Mouse (Mus musculus) macrophage (primary cell): ENCODE measurements around the gene Slc25a19. TPM values are rescaled to one million over a fixed set of nuclear protein-coding genes. Genes with fewer than 3 reads are reported as not detected.

Experiments used
- H3K27ac ChIP-seq: fragments of 350-480 bp; formaldehyde crosslinking; 2 replicates; pipeline ENCODE4 v1.9.0; 2021
- H3K36me3 ChIP-seq: fragments of 350-480 bp; formaldehyde crosslinking; 2 replicates; pipeline ENCODE4 v1.9.0; 2021; ENCODE audit errors: inconsistent target
- H3K4me3 ChIP-seq: fragments of 350-480 bp; formaldehyde crosslinking; 2 replicates; pipeline ENCODE4 v1.9.0; 2021; ENCODE audit errors: inconsistent target
- H3K79me2 ChIP-seq: fragments of 350-480 bp; formaldehyde crosslinking; 2 replicates; pipeline ENCODE4 v1.9.0; 2021; ENCODE audit errors: inconsistent target
- WGBS: methylation state at CpG from one replicate; pipeline ENCODE4 v1.1.7; 2026; ENCODE audit warnings: inconsistent platforms; ENCODE audit not compliant: missing documents; 5-methylcytosine and 5-hydroxymethylcytosine counted together
- polyA plus RNA-seq: library from polyadenylated mRNA; stranded (reverse); fragments of 250-400 nt; gene quantifications from 3 replicates; pipeline ENCODE4 v1.2.4, GENCODE M21; 2018; ENCODE audit warnings: inconsistent platforms
- total RNA-seq, 78 experiments: library from RNA; depleted of rRNA; stranded (reverse); fragments of 250-400 nt; gene quantifications; 1 replicate in 9 of 78; 2 replicates in 24 of 78; 3 replicates in 43 of 78; 4 replicates in 2 of 78; pipeline ENCODE4 v1.2.4; 2018; ENCODE audit warnings: inconsistent platforms in 56 of 78

Slc25a19 gene
- total RNA-seq (2018; cell fraction: chromatin; rRNA removed), result 10 to 100 TPM; 11.5 to 92.4 (median 48.7) TPM
- 10 to 100 TPM in 25 of 26 experiments, 1 to 10 TPM in 1; 8.4 to 30.4 (median 22.0) TPM for total RNA-seq (2018; cell fraction: cytosol; rRNA removed)
- total RNA-seq (2018; cell fraction: nucleus; rRNA removed), result 10 to 100 TPM; 15.6 to 83.5 (median 39.5) TPM
- polyA plus RNA-seq, result 14.9 to 26.4 TPM (median 17.0 TPM) in 3 replicates

DNA sequence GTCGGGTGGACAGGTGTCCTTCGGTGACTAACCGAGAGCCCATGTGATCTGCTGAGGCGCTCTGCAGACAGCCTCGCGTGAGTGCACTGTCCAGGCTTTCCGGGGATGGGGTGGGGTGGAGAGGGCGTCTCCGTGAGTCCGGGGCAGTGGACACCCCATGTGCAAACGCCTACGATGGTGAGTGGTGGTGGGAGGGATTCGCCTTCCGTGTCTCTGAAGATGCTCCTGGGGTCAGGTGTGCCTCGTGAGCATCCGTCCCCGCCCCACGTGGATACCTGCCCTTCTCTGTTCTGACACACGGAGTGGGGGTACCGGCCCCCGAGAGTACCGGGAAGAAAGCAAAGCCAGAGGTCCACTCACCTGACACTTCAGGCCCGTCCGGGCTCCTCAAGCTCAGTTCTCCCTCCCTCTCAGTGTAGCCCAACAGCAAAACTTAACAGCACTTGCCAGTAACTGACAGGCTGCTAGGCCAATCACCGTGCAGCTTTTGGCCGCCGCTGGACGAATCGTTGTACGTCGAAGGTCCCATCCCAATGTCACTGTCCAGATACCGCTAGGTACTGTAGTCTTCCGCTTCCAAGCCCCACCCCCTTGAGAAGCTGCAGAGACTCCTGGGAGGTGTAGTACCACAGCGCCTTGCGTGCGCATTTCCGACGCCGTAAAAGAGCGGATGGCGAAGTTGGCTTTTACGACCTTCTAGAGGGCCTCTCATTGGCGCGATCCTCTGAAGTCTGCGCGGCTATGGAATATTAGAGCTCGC lies at the start of gene Slc25a19:
Gene Slc25a19 (minus strand): TSS at position 591 of the 760 bp plus-strand sequence.
- Histone ChIP-seq H3K4me3 (peak within 1 kb of the TSS; percentile 97), H3K36me3 (peaks cover 13% of the 10 kb centered on the region), H3K79me2 (peaks cover 44% of the 10 kb centered on the region), H3K27ac (peak within 1 kb of the TSS; percentile 54)
- under 1% methylated on average over 39 of the region's 47 CpGs for WGBS

DNA sequence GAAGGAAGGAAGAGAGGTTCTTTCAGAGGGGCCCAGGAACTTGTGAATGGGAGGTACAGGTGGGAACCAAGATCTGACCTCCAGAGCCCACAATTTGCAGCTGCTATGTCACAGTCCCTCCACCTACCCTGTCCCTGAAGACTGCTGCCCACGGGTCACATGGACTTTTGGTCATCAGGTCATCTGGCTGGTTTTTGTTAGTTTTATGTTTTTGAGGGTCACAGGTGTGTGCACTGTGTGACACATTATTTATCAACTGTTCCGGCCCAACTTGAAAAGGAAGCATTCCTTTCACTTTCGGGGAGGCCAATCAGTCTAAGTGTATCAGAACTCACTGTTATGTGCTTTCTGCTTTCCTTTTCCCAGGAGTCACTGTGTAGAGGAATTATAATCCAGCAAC lies 49.4 kb upstream of the Slc25a19 start:
- Histone ChIP-seq H3K27ac (no peak overlapping the region), H3K4me3 (no peak overlapping the region), H3K79me2 (peaks cover 100% of the 10 kb centered on the region), H3K36me3 (peaks cover 39% of the 10 kb centered on the region)
- 85% methylated on average over 3 of the region's 3 CpGs for WGBS

DNA sequence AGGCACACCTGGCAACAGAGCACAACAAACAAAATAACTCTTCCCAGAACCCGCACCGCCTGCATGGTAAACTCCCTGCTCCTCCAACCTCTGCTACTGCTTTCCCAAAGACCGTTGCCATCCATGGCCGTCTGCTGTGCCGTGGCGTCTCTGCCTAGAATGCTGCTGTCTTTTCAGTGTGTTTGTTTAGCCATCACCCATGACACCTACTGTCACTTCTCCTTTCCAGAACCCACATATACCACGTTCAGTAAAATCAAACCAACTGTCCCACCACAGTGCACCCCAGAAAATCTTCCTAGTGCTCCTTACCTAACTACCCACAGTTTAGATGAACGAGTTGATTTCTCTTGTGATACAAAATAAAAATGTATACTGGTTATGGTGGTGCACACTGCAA lies 48.6 kb upstream of the Slc25a19 start:
- peaks cover 100% of the 10 kb centered on the region for H3K79me2 ChIP-seq
- peaks cover 31% of the 10 kb centered on the region; the same call in 1 of the 2 replicates for H3K36me3 ChIP-seq
- H3K27ac ChIP-seq, result no peak overlapping the region
- H3K4me3 ChIP-seq, result no peak overlapping the region
- WGBS, result 41% methylated on average over 8 of the region's 8 CpGs

DNA sequence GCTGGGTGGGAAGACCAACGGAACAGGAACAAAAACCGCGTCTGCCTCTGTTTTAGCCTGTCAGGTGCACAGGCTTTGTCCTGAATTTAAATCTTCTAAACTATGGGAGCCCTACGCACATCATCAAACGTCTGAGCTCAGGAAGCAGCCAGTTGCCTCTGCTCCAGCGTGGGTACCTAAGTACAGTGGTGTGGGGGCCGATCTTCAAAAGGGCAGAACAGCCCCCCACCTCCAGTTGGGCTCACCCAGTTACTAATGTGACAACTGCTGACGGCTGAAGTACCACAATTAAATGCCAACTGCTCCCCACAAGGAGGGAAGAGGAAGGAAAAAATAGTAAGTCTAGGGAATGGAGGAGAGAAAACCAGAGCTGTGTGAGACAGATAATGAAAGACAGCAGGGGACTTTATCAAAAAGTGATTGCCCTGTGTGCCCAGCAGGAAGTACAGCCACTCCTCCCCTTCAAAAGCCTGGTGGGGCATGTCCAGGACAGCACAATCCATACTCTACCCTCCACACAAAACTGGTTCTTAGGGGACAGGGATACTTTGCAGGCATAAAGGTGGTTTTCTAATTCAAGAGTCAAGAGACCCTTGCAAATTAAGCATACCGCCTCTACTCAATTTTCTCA lies 46.3 kb upstream of the Slc25a19 start:
- 38% methylated on average over 9 of the region's 9 CpGs for WGBS
- Histone ChIP-seq H3K4me3 (no peak overlapping the region), H3K79me2 (peaks cover 100% of the 10 kb centered on the region), H3K27ac (0 out of 2 replicates have a peak overlapping the region, but pooled peaks have one; percentile 3), H3K36me3 (peaks cover 25% of the 10 kb centered on the region; the same call in 1 of the 2 replicates)

DNA sequence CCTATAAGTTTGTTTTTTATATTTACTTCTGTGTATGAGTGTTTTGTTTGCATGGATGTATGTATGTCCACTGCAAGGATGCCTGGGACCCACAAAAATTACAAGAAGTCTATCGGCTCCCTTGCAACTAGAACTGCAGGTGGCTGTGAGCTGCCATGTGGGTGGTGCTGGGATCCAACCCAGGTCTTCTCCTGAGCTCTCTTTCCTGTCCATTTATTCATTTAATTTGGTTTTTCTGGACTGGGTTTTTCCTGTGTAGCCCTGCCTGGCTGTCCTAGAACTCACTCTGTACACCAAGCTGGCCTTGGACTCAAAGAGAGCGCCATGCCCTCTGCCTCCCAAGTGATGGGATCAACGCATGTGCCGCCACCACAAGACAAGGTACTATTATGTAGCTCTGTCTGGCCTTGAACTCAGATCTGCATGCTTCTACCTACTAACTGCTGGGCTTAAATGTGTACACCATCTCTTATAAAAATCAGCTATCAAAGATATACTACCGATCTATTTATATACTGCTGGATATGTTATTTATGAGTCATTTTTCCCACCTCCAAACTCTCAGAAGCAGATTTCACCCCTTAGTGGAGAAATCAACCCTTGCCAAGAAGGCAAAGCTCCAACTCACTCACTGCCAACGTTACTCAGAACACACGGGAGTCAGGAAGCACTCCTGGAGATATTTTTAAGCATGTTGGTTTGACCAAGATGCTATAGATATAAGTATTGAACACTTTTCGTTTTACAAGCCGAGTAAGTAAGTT lies 45.6 kb upstream of the Slc25a19 start:
- H3K4me3 ChIP-seq, result no peak overlapping the region
- 0 out of 2 replicates have a peak overlapping the region, but pooled peaks have one; percentile 3 for H3K27ac ChIP-seq
- 59% methylated on average over 9 of the region's 9 CpGs for WGBS
- peaks cover 100% of the 10 kb centered on the region for H3K79me2 ChIP-seq
- peaks cover 23% of the 10 kb centered on the region; the same call in 1 of the 2 replicates for H3K36me3 ChIP-seq

DNA sequence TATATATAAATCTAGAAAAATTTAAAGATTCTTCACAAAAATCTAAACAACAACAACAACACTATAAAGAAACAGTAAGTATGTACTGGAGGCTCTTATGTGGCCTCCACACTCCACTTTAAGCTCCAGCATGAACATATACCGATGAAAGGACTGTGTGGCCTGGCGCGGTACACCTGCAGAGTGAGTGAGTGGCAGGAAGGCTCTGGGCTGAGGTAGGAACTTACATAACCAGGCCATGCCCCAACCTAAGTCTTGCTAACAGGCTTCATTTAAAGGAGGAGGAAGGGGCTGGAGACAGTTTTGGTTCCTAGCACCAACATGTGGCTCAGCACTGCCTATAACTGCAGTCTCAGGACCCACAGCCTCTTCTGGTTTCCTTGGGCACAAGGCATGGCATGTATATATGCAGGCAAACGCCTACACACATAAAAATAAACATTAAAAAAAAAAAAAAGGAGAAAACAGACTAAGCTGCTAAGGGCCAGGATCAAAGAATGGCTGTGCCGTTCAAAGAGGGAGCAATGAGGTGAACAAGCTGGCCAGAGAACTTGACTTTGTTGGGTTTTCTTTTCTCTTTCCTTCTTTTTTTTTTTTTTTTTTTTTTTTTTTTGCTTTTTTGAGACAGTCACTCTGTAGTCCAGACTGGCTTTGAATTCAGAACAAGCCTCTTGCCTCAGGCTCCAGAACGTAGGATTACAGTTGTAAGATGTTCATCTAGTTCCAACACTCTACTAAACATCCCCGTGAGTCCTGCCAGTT lies 44.3 kb upstream of the Slc25a19 start:
- H3K27ac ChIP-seq, result no peak overlapping the region
- H3K4me3 ChIP-seq, result no peak overlapping the region
- peaks cover 100% of the 10 kb centered on the region for H3K79me2 ChIP-seq
- WGBS, result 64% methylated on average over 7 of the region's 7 CpGs
- H3K36me3 ChIP-seq, result peaks cover 19% of the 10 kb centered on the region; the same call in 1 of the 2 replicates

DNA sequence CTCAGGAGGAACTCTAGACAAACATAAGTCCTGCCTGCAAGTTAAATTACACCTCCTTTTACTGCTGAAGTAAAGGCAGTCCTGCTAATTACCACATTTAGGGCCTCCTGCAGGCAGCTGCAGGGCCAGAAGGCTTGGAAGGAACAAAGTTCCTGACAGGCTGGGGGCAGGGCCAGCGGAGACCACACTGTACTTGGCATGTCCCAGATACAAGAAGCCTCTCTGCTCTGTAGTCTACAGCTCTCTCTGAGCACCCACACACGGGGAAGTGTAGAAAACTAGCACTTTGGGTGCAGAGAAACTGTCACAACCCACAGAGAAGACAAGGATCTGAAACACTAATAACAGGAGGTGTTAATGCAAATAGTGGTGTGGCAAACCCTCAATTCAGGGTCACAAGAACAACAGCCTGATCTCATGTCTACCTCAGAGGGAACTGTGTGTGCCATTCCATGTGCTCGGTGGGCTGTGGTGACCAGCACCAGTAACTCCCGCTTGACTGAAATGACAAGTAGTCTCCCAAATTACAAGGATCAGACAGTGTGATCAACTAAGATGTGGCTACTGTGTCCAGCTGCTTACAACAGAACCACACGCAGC lies 42.5 kb upstream of the Slc25a19 start:
- H3K4me3 ChIP-seq, result no peak overlapping the region
- WGBS, result 41% methylated on average over 5 of the region's 5 CpGs
- peaks cover 8% of the 10 kb centered on the region; the same call in 1 of the 2 replicates for H3K36me3 ChIP-seq
- H3K27ac ChIP-seq, result peak overlapping the region; percentile 13; the same call in 1 of the 2 replicates
- H3K79me2 ChIP-seq, result peaks cover 100% of the 10 kb centered on the region

DNA sequence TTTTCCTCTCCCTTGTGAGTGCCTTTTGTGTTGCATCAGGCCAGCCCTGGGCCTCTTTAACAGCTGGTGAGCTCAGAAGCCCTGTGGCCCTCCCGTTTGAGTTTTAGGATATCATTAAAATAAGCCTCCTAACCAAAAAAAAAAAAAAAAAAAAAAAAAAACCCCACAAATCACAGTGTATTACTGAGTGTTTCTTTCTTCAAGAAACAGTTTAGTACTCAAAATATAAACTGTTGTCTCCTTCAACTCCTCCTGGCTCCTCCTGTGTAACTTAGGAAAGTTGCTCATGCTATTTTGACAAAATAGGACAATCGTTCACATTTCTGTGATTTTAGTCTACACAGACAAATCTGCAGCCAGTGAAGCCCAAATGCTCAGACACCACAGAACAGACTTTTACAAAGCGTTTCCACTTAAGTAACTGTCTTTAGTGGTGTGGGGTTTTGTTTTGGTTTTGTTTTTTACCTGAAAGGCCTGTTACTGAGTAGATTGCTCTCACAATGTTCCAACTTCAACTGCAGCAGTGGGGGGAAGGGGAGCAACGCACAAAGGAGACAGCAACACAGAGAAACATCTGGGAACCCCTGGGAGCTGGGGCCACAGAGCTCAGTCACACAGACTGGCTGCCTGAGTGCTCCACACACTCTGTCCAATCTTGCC lies 35.7 kb upstream of the Slc25a19 start:
- H3K79me2 ChIP-seq, result peaks cover 100% of the 10 kb centered on the region
- 78% methylated on average over 3 of the region's 4 CpGs for WGBS
- H3K4me3 ChIP-seq, result no peak overlapping the region
- H3K36me3 ChIP-seq, result peaks cover 16% of the 10 kb centered on the region; the same call in 1 of the 2 replicates
- no peak overlapping the region for H3K27ac ChIP-seq

DNA sequence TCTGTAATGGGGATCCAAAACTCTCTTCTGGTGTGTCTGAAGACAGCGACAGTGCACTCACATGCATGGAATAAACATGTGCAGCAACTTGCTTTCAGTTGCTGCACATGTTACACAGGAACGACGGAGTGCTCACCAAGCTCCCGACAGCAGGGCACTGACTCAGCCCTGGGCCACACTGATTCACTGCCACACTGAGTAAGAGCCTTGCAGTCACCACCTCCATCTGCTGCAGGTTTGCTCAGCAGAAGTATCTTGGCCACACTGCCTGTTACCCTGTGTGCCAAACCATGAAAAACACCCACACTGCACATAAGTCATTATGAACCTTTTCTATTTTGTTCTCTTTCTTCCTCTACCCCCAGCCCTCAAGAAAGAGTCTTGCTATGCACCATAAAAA lies 32.3 kb upstream of the Slc25a19 start:
- WGBS, result 79% methylated on average over 4 of the region's 4 CpGs
- peaks cover 16% of the 10 kb centered on the region; the same call in 1 of the 2 replicates for H3K36me3 ChIP-seq
- no peak overlapping the region for H3K4me3 ChIP-seq

DNA sequence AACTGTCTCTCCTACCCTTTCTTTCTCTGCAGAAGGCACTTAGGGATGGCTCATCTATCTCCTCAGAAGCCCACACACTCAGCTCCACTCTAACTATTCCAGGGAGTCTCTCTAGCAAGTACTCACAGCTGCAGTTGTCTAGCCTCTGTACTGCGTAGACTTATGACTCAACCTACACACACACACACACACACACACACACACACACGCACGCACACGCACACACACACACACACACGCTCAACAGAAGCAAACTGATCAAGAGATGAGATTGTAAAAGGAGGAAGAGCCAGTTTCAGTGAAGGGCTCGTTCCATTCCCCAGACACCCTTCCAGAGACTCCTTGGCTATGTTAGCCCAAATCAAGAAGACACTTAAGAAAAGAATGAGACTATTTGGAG lies 30.4 kb upstream of the Slc25a19 start:
- H3K36me3 ChIP-seq, result peaks cover 23% of the 10 kb centered on the region; the same call in 1 of the 2 replicates
- no peak overlapping the region for H3K27ac ChIP-seq
- WGBS, result 61% methylated on average over 2 of the region's 6 CpGs
- H3K4me3 ChIP-seq, result no peak overlapping the region
- peaks cover 90% of the 10 kb centered on the region for H3K79me2 ChIP-seq

More for the DNA sequence above, 32.3 kb upstream of the Slc25a19 start:
- Histone ChIP-seq H3K79me2 (peaks cover 100% of the 10 kb centered on the region), H3K27ac (no peak overlapping the region)

DNA sequence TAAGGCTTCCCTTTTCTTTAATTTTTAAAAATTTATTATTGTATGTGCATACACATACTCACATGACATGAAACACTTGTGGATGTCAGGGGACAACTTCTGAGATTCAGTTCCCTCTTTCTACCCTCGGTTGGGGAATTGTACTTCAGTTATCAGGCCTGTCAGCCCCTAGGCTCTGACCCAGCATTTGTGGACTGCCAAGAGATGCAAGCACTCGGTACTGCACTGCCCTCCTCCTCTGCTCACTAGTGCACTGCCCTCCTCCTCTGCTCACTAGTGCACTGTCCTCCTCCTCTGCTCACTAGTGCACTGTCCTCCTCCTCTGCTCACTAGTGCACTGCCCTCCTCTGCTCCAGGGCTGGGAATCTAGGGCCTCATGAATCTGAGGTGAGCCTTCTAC lies 26.0 kb upstream of the Slc25a19 start:
- no peak overlapping the region for H3K4me3 ChIP-seq
- WGBS, result 0% methylated on average over 1 of the region's 2 CpGs
- H3K79me2 ChIP-seq, result peaks cover 90% of the 10 kb centered on the region
- peaks cover 31% of the 10 kb centered on the region for H3K36me3 ChIP-seq
- peak overlapping the region; percentile 92 for H3K27ac ChIP-seq

DNA sequence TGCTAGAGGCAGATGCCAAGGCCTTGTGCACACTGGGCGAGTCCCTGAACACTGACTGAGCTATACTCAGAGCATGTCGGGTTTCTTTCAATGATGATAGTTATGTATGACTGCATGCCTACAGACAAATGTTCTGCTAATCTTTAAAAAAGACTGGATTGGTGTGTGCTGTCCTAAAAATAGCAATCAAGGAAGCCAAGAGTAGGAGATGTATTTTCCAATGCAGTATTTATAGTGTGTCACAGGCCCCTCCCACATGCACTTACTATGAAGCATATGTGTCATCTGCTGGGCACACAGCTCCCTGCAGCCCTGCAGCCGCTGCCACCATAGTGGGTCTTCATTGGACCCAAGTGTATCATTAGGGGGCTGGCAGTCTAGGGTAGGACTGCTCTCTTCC lies 25.1 kb upstream of the Slc25a19 start:
- H3K79me2 ChIP-seq, result peaks cover 90% of the 10 kb centered on the region
- peak overlapping the region; percentile 92 for H3K27ac ChIP-seq
- H3K36me3 ChIP-seq, result peaks cover 40% of the 10 kb centered on the region
- WGBS, result 90% methylated on average over 3 of the region's 3 CpGs
- no peak overlapping the region for H3K4me3 ChIP-seq

DNA sequence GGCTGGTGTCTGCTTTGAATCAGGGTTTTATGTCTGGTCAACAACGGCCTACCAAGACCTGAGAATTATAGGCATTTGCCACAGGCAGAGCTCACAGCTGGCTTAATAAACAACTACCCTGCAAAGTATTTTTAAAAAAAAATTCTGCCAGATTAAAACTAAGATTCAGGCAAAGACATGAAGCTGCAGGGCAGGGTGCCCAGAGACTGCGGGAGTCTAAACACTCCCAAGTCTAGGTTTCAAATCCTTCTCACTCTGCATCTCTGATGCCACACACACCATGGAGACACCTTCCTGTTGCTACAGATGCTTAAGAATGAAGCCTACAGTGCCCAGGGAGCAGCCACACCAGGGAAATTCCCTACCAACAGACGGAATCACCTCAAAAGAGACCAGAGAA lies 23.6 kb upstream of the Slc25a19 start:
- Histone ChIP-seq H3K36me3 (peaks cover 55% of the 10 kb centered on the region), H3K4me3 (no peak overlapping the region), H3K27ac (no peak overlapping the region), H3K79me2 (peaks cover 90% of the 10 kb centered on the region)
- WGBS, result 94% methylated on average over 3 of the region's 3 CpGs
